Mouse (Mus musculus) C2C12 (cell line): ENCODE data around the gene Pyurf. TPM values are rescaled to one million over a fixed set of nuclear protein-coding genes. Genes with fewer than 3 reads are reported as not detected.
A peak's percentile ranks its signal among the peaks of the same experiment; 100 is the strongest.

Source experiments
- H3K27me3 ChIP-seq: one replicate; pipeline ENCODE4 v1.6.1; 2011; ENCODE audit not compliant: control insufficient read depth, insufficient read depth, insufficient read length
- H3K36me3 ChIP-seq: one replicate; pipeline ENCODE4 v1.6.1; 2011; ENCODE audit not compliant: control insufficient read depth, insufficient read depth
- H3K4me3 ChIP-seq: one replicate; pipeline ENCODE4 v1.5.1; 2011; ENCODE audit warnings: mild to moderate bottlenecking, control low read depth; ENCODE audit not compliant: poor library complexity, insufficient read depth, severe bottlenecking
- H3K79me2 ChIP-seq: one replicate; pipeline ENCODE4 v1.6.1; 2011; ENCODE audit not compliant: control insufficient read depth, insufficient read depth
- H3K79me3 ChIP-seq: one replicate; pipeline ENCODE4 v1.6.1; 2011; ENCODE audit warnings: low read depth, control low read depth
- H3ac ChIP-seq: one replicate; pipeline ENCODE3; 2011; ENCODE audit warnings: low read depth; ENCODE audit not compliant: control insufficient read depth, insufficient read length
- CEBPB ChIP-seq: IDR thresholded peaks from one replicate; pipeline ENCODE4 v1.6.1; 2011; ENCODE audit warnings: low read depth, mild to moderate bottlenecking, control low read depth, moderate library complexity
- CTCF ChIP-seq: IDR thresholded peaks from one replicate; pipeline ENCODE4 v1.5.1; 2011; ENCODE audit not compliant: control insufficient read depth, insufficient read depth, insufficient read length
- FOSL1 ChIP-seq: IDR thresholded peaks from one replicate; pipeline ENCODE4 v1.8.0; 2011; ENCODE audit warnings: mild to moderate bottlenecking, low read length; ENCODE audit not compliant: poor library complexity, insufficient read depth, severe bottlenecking
- MAX ChIP-seq: IDR thresholded peaks from one replicate; pipeline ENCODE4 v1.6.1; 2011; ENCODE audit warnings: mild to moderate bottlenecking, control low read depth
- MYOD1 ChIP-seq: IDR thresholded peaks from one replicate; pipeline ENCODE4 v1.6.1; 2011; ENCODE audit warnings: low read depth; ENCODE audit not compliant: control insufficient read depth, insufficient read length
- MYOG ChIP-seq: IDR thresholded peaks from one replicate; pipeline ENCODE4 v1.6.1; 2011; ENCODE audit not compliant: control insufficient read depth, insufficient read length; ENCODE audit errors: extremely low read depth
- USF1 ChIP-seq: IDR thresholded peaks from one replicate; pipeline ENCODE4 v1.6.1; 2011; ENCODE audit warnings: low read depth, mild to moderate bottlenecking, control low read depth, moderate library complexity
- polyA plus RNA-seq: library from polyadenylated mRNA; unstranded; fragments of >200 nt; fragmentation: generic; extraction: Trizol; gene quantifications from one replicate; pipeline ENCODE4 v1.2.1, GENCODE M21; 2012; ENCODE audit warnings: missing spikeins

Gene Pyurf
- polyA plus RNA-seq, 1 experiment, result 7.4 TPM

DNA sequence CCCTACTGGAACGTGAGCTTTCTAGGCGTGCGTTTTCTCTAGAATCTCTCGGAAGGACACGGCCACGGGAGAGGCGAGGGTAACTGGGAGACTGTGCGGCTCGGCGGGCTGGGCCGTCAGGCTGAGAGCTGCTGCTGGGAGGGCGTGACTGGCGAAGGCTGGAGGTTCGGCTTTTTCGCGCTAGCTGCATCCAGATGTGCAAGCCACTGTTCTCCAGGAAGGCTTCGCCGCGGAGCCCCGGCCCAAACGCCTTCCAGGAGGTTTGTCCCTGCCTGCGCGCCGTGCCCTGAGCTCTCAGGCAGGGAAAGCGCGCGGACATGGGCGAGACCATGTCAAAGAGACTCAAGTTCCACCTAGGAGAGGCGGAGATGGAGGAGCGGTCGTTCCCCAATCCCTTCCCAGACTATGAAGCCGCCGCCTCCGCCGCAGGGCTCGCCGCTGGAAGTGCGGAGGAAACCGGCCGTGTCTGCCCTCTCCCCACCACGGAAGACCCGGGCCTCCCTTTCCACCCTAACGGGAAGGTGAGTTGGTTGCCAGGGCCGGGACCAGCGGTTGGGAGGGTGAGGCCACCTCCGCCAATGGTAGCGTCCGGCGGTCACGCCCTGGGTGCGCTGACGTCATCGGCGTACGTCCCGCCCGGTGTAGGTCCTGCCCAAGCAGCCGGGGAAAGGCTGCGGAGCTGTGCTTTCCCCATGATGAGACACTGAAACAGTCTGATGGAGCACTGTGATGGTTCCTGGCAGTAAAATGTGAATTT, 11.0 kb upstream of the Pyurf start:
- peak overlapping the region; percentile 60 for H3K4me3 ChIP-seq
- peak overlapping the region; percentile 73 for H3ac ChIP-seq
- TF ChIP-seq MYOD1, result no peak
- peak; percentile 18 for TF ChIP-seq MAX
- TF ChIP-seq CTCF, result no peak
- TF ChIP-seq CEBPB, result no peak
- TF ChIP-seq USF1, result no peak
- TF ChIP-seq FOSL1, result no peak
- H3K27me3 ChIP-seq, result no peaks in the 10 kb centered on the region
- no peaks in the 10 kb centered on the region for H3K36me3 ChIP-seq
- peaks cover 16% of the 10 kb centered on the region for H3K79me2 ChIP-seq
- H3K79me3 ChIP-seq, result peaks cover 3% of the 10 kb centered on the region

DNA sequence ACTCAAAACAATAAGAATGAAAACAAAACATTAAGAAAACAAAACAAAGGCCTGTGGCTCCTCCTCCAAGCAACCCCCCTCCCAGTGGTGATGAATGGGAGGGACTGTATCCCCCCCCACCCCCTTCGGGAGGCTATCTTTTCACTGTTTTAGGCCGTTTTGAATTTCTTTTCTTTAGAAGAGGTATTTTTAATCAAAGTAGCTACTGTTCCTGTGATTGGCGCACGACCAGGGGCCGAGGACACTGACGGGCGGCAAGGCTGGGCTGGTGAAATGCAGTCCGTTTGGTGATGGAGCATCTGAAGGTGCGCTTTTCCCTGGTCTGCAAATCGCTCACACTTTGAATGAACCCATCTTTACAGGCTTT, 10.5 kb upstream of the Pyurf start, which contains the start of gene Lancl2:
TSS of gene Lancl2 (plus strand) at position 165 of the 367 bp plus-strand sequence.
- H3K79me2 ChIP-seq, result peaks cover 15% of the 10 kb centered on the region
- H3K79me3 ChIP-seq, result peaks cover 3% of the 10 kb centered on the region
- TF ChIP-seq CEBPB (no peak), MAX (no peak), FOSL1 (no peak)
- H3K4me3 ChIP-seq, result peak within 1 kb of the TSS; percentile 60
- H3K27me3 ChIP-seq, result no peaks in the 10 kb centered on the region
- H3K36me3 ChIP-seq, result no peaks in the 10 kb centered on the region
- H3ac ChIP-seq, result peak within 1 kb of the TSS; percentile 73

DNA sequence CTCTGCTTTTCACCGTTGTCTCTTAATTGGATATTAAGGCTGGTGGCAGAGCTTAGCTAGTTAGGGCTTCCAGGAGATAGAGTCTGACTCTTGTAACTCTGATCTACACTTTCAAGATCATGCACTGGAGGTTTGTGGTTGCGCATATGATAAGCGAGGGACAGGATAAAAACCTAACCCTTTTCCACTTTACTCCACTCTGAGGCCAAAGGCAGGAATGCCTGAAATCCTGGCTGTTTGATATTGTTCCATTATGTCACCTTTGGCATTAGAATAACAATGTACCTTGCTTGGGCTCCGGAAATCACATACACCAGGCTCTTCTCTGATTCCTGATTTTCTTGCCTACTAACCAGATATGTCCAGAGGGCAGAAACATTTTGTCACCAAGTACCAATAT, 9.8 kb upstream of the Pyurf start:
- Histone ChIP-seq H3K27me3 (no peaks in the 10 kb centered on the region), H3K4me3 (no peak overlapping the region), H3K79me2 (peaks cover 13% of the 10 kb centered on the region), H3K36me3 (no peaks in the 10 kb centered on the region), H3ac (no peak overlapping the region), H3K79me3 (peaks cover 3% of the 10 kb centered on the region)
- TF ChIP-seq MYOD1 (no peak), CEBPB (no peak), USF1 (no peak), FOSL1 (no peak), MAX (no peak), CTCF (no peak), MYOG (no peak)

DNA sequence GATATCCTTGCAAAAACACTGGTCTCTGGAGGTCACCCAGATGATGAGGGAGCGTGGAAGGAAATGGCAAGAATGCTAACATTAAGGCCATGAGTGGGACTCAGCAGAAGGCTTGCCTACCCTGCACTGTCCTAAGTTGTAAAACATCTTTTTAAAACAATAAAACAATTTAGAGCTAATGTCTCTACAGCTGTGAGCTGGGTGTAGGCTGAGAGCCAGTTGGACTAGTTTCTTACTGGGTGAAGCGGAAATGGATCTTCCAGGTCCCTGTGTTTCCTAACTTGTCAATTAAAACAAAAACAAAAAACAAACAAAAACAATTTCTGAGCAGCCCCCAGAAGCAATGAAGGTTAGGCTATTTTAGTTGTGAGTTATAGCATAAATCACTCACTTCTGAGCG, 1.2 kb upstream of the Pyurf start:
- no peaks in the 10 kb centered on the region for H3K27me3 ChIP-seq
- H3ac ChIP-seq, result no peak overlapping the region
- peaks cover 15% of the 10 kb centered on the region for H3K79me2 ChIP-seq
- no peak for TF ChIP-seq USF1
- no peak for TF ChIP-seq CEBPB
- no peak for TF ChIP-seq MAX
- TF ChIP-seq MYOD1, result no peak
- TF ChIP-seq FOSL1, result no peak
- TF ChIP-seq CTCF, result no peak
- no peak for TF ChIP-seq MYOG
- no peak overlapping the region for H3K4me3 ChIP-seq
- peaks cover 15% of the 10 kb centered on the region for H3K36me3 ChIP-seq
- H3K79me3 ChIP-seq, result peaks cover 2% of the 10 kb centered on the region

DNA sequence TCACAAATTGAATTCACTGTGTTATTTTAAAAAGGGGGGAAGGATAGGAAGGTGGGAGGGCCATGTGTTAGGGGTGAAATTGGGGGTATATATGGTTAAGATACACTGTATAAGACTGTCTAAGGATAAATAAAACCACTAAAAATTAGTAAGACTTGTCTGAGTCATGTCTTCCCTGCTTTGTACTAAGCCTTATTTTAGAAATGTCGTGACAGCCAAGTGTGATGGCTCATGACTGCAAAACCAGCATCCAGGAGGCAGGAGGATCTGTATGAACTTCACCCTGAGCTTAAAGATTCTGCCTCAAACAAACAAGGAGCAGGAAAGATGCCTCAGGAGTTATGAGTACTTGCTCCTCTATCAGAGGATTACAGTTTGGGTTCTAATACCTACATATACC, 7.7 kb downstream of the Pyurf start:
- TF ChIP-seq CTCF (no peak), USF1 (no peak), MYOG (no peak), MAX (no peak), FOSL1 (no peak), CEBPB (no peak), MYOD1 (no peak)
- H3K79me3 ChIP-seq, result no peaks in the 10 kb centered on the region
- H3K79me2 ChIP-seq, result no peaks in the 10 kb centered on the region
- H3ac ChIP-seq, result no peak overlapping the region
- H3K36me3 ChIP-seq, result peaks cover 15% of the 10 kb centered on the region
- no peak overlapping the region for H3K4me3 ChIP-seq
- no peaks in the 10 kb centered on the region for H3K27me3 ChIP-seq

DNA sequence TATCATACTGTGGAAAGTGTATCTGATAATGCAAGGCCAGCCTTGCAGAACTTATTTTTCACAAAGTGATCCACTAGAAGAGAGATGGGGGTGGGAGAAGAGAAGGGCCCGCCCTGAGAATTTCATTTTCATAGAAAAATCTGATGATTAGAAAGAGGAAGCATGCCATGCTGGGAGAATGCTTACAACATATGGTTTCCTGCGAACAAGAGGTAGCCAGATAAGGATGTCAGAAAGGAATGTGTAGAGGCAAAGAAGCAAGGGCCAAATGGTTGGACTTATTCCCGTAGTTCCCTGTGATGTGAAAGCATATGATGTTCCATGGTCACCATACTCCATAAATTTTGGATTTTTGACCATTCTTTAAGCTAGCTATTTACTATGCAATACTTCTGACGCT, 30.6 kb downstream of the Pyurf start:
- TF ChIP-seq CEBPB (no peak), MAX (no peak), CTCF (no peak), MYOG (no peak), FOSL1 (no peak), USF1 (no peak), MYOD1 (no peak)
- Histone ChIP-seq H3K27me3 (no peaks in the 10 kb centered on the region), H3K36me3 (no peaks in the 10 kb centered on the region), H3K79me3 (no peaks in the 10 kb centered on the region), H3ac (no peak overlapping the region), H3K4me3 (no peak overlapping the region), H3K79me2 (no peaks in the 10 kb centered on the region)
